Mouse (Mus musculus) mammary gland, adult 2 months (tissue): ENCODE measurements around the gene Ppfia1. TPM values are rescaled to one million over a fixed set of nuclear protein-coding genes. Genes with fewer than 3 reads are reported as not detected.

ENCODE experiments used
- polyA plus RNA-seq: library from polyadenylated mRNA; depleted of rRNA; stranded (reverse); fragments of >200 nt; gene quantifications from 2 replicates; pipeline ENCODE4 v1.2.3, GENCODE M21; 2012; ENCODE audit warnings: low replicate concordance; rRNA removed

Ppfia1 gene
- 31.1 and 38.6 TPM in 2 replicates for polyA plus RNA-seq

GRCm38 (mm10) chr7:144553237-144554122 lies at the start of gene Ppfia1:
TSS of gene Ppfia1 (minus strand) at chr7:144553729.

GRCm38 (mm10) chr7:144582284-144582980 lies 28.9 kb upstream of the Ppfia1 start, which contains the start of gene Fadd:
TSS of gene Fadd (minus strand) at chr7:144582463.

GRCm38 (mm10) chr7:144470545-144471059 lies 82.9 kb downstream of the Ppfia1 start, which contains the start of gene Cttn:
TSS of gene Cttn (minus strand) at chr7:144471009.

Other genes starting within 250 kb of the Ppfia1 start
- gene Cttn, start 82.7 kb downstream of the Ppfia1 start, polyA plus RNA-seq = 62.7 and 82.9 TPM in 2 replicates
- 13.6 and 17.6 TPM in 2 replicates for gene Fadd, start 28.7 kb upstream of the Ppfia1 start, polyA plus RNA-seq
- 97.8 and 107 TPM in 2 replicates for gene Ano1, start 198.2 kb upstream of the Ppfia1 start, polyA plus RNA-seq